Mouse (Mus musculus) testis, adult 2 months (tissue): ENCODE data around the gene Cpm.
"Not testable (repeated sequence)": the region's sequence is repeated elsewhere in the genome, so short reads cannot be mapped to it uniquely, and the experiment has no call there.

Experiments
- CTCF ChIP-seq: fragments of 200-500 bp; IDR thresholded peaks from 2 replicates; pipeline ENCODE4 v1.5.1; 2012; ENCODE audit warnings: low read depth, mild to moderate bottlenecking, inconsistent platforms, low read length, moderate library complexity; ENCODE audit not compliant: control insufficient read depth, insufficient read depth, insufficient replicate concordance
- POLR2A ChIP-seq: fragments of 200-500 bp; IDR thresholded peaks from 2 replicates; pipeline ENCODE4 v1.6.1; 2012; ENCODE audit warnings: low read depth, mild to moderate bottlenecking, inconsistent platforms, low read length, moderate library complexity; ENCODE audit not compliant: control insufficient read depth

- not testable (repeated sequence) for TF ChIP-seq POLR2A, CTCF
These were observed 12.5 kb upstream of the Cpm start for GRCm38 (mm10) chr10:117616765-117617164.
